Mouse (Mus musculus) kidney, postnatal 14 days (tissue): ENCODE measurements at regions not wholly inside any gene's neighbourhood (a gene's known extent, or its start where the extent isn't known, plus 50 kb on each side); places are given as distances from the start of the nearest gene placed in this dataset.

Experiments
- DNase-seq: peaks from one replicate; pipeline ENCODE4 v3.0.0; 2022; ENCODE audit warnings: mixed read lengths

- DNase-seq, result no peak
Measured at GRCm38 (mm10) chr9:50395543-50395942, 50.8 kb upstream of the Rpl10-ps3 start.

- peak; percentile 33 for DNase-seq
Measured at GRCm38 (mm10) chr9:50396051-50396450, 51.3 kb upstream of the Rpl10-ps3 start.

GRCm38 (mm10) chr9:50408396-50408795 lies 63.6 kb upstream of the Rpl10-ps3 start:
- DNase-seq, result no peak

DNA sequence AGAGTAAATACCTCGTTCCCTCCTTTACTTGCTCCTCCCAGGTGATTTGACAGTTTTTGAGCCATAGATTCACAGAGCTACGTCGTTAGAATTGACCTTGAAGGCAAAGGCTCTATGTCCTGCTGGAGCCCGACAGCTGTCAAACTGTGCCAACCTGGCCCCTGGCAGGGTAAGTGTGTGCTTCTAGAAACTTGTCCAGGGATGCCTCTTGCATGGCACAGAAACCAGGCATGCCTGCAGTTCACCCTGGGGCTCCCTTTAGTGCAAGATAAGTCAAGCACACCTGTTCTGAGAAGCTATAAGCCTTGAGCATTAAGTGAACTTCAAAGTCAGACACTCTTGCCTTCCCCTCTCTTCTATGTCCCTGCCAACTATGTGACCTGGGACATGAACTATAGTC lies 64.1 kb upstream of the Rpl10-ps3 start:
- no peak for DNase-seq

DNA sequence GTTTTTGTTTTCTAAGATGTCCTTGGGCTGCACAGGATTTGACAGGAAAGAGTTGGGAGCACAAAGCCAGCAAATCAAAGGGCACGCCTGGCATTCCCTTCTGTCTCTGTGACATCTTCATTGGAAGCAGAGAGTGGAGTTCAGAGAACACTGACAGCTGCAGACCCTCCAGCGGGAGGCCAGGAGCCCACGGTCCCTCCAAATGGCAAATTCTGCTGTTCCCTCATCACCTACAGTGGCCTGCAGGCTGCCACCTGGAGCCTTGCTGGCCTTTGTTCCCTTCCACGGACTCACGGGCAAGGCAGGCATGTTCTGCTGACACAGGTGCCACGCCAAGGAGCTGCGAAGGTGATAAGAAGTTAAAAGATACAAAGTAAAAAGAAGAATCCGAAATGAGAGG lies 68.2 kb upstream of the Rpl10-ps3 start:
- DNase-seq, result no peak

DNA sequence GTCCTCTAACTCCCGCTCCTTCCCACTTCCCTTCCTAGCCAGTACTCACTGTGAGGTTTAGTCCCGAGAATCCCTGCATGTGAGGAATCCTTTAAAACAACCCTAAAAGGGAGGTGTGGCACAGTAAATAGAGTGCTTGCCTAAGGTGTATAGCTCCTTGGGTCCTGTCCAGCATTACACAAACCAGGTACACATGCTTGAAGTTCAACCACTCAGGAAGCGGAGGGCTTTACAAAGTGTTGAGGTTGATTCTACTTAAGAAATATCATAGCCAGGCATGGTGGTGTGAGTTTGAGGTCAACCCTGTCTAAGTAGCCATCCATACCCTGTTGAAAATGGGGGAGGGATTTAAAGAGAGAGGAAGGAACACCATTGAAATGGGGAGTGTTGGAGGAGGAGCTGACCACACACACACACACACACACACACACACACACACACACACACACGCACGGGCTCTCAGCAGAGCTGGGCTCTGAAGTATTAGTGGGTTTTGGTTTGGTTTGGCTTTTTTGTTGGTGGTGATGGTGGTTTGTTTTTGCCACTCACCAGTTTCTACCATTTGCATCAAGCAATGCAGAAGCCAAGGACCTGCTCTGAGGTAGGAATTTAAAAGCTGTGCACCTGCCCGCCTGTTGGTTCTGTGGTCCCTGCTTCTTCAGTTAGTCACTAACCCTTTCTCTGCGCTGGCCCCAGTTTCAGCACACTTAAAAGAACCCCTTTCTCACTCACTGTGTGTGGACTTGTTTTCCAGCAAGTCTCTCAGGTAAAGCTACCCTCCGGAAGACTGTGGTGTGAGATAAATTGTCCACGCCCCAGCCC lies 69.0 kb upstream of the Rpl10-ps3 start:
- DNase-seq, result no peak

DNA sequence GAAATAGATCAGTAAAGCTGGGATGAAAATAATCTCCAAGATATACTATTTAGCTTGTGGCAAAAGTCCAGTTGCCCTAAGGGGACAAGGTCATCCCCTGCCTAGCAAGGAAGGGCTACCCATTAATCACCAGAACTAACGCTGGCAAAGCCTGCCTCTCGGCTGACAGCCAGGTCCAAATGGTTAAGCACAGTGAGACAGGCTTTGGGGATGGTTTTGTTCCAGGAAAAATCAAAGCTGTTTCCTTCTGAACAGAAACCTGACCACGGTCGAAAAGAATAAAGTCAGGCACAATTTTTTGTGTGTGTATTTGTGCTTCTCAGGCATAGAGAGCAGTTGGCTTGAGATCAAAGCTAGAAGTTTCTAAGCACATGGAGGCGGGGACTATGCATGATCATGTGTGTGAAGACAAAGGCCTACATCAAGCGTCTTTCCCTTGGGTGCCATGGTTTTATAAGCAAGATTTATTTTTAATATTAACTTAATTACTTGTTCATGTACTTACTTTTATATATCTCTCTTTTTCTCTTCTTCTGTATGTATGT lies 70.1 kb upstream of the Rpl10-ps3 start:
- peak; percentile 85 for DNase-seq

DNA sequence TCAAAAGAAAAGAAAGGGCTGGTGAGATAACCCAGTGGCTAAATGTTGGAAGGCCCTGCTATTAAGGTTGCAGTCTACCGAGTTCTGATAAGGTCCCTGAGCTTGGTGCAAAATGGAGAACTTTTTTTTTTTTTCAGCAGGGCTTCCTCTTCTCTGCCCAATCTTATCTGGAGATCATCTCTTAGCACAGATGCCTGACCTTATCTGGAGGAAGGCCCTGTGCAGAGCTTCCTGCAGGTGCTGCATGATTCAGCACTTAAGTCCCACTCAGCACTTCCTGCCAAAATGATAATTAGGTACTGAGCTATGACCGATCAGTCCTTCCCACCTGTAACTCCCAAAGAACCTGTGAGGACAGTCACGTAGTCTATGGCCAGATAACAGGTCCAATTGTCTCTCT lies 71.9 kb upstream of the Rpl10-ps3 start:
- peak; percentile 23 for DNase-seq

DNA sequence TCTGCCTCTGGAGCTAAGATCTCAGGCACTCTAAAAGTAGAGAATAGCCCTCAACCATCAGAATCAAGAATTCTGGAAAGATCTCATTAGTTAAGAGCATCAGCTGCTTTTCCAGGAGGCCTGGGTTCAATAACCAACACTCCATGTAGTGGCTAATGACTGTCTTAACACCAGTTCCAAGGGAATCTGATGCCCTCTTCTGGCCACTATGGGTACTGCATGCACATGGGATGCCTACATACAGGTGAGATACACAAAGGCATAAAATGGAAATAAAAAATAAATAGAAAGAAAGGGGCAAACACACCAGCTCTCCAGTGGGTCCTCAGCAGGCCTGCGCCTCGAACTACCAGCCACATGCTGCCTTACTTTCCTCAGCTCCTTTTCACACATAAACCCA lies 73.3 kb upstream of the Plet1 start:
- DNase-seq, result no peak

DNA sequence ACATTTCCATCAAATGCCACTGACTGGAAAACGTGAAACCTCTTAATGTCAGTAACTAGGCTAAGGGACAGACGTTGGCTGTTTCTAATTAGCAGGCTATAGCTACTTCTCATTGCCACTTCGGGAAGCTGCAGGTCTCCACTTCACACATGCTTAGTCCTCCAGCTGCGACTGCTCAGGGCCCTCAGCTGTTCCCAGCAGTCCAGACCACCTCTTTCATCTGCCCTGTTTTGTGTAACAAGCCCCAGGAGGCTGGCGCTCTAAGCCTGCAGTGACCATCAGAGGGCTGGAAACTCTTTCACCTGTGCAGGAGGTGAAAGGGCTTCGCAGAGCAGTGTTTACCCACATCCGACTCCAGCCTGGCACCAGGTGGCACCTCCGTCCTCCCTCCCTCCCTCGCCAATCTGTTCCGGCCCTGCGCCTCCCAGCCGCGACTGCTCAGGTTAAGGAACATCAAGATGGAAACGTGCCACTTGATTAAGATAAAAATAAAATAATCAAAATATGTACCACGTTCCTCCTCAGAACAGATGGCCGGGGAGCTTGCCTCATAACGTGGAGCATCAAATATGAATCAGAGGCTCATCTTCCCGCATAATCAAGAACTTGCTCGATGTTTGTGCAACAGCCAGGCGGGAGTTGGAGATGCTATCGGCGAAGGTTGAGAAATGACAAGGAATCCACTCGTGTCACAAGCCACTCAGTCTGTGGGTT lies 72.6 kb upstream of the Plet1 start:
- DNase-seq, result no peak

DNA sequence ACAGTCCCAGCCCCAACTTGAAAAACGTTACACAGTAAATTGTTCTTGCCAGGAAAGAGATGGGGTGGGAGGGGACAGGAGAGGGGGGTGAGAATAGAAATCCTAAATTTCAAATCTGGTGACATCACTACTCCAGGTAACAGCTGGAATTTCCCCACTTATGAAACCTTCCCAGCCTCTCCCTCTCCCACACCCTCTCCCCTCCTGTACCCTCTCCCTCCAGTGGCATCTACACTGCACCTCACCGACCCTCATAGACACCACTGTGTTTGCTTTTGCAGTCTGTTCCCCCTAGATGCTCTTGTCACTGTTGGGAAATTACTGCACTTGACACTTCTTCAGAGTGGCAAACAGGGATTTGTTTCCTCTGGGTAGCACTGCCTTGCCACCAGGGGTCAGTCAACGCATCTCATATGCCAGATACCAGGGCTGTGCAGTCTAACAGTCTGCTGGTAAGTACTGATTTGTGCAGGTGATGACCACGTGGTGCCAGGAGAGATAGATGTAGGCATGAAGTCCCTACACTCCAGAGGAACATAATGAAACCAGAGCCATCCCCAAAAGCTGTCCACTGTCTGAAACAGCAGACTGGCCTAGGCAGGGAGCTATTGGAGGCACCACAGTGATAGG lies 68.3 kb upstream of the Plet1 start:
- DNase-seq, result no peak

- no peak for DNase-seq
Measured at GRCm38 (mm10) chr9:50430147-50430546, 64.2 kb upstream of the Plet1 start.

DNA sequence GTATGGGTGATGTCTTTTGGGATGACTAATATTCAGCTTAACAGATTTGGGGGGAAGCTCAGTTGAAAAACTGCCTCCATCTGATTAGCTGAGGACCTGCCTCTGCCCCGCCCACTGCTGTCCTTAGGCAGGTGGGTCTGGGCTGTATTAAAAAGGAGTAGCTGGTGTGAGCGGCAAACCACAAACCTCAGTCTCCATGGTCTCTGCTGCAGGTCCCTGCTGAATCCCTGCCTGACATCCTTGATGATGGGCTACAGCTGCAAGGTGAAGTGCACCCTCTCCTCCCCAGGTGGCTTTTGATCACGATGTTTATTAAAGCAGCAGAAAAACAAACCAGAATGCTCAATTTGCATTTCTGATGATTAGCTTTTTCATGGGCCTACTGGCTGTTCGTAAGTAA lies 60.8 kb upstream of the Plet1 start:
- no peak for DNase-seq

DNA sequence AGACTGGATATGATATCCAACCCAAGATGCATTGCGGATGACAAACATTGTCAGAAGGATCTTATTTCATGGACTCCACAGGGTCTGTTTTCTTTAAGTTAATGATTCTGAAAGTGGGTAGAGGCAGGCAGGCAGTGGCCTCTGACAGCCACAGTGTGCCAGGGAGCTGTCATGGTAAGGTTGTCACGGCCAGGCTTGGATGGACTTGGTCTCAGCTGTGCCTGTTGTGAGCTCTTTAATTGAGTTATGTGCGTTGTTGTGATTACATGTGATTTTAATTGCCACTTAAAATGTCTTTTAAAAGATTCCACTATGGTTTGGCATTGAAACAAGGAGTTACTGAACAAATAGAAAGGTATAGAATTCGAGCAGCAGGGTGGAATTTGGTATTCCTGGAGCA lies 60.3 kb upstream of the Plet1 start:
- no peak for DNase-seq

GRCm38 (mm10) chr9:50437830-50438722 lies 56.2 kb upstream of the Plet1 start:
- DNase-seq, result peak; percentile 89

DNA sequence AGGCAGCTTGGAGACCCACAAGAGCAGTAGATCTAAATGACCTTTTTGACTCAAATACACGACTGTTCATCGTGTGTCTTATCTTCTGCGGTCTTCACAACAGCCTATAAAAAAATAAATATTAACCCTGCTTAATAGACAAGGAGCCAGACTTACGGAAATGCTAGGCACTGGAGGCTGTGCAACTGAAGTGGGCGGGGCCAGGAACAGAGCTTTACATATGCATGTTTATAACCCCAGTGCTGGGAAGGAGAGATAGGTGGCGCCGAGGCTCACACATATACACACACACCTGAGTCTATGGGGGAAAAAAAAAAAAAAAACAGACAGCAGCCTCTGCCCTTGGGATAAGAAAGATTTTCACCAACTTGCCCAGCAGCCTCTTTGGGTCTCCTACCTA lies 55.6 kb upstream of the Plet1 start:
- DNase-seq, result no peak

DNA sequence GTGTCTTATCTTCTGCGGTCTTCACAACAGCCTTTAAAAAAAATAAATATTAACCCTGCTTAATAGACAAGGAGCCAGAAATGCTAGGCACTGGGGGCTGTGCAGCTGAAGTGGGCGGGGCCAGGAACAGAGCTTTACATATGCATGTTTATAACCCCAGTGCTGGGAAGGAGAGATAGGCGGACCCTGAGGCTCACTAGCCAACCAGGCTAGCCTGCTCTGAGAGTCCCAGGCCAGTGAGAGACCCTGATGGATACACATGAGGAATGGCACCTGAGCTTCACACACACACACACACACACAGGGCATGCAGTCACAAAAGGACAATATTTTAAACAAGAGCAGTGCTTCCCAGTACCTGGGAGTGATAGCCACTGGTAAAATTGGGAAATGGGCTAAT lies 54.1 kb upstream of the Plet1 start:
- no peak for DNase-seq

- peak; percentile 43 for DNase-seq
Measured at GRCm38 (mm10) chr9:50440689-50441088, 53.6 kb upstream of the Plet1 start.

DNA sequence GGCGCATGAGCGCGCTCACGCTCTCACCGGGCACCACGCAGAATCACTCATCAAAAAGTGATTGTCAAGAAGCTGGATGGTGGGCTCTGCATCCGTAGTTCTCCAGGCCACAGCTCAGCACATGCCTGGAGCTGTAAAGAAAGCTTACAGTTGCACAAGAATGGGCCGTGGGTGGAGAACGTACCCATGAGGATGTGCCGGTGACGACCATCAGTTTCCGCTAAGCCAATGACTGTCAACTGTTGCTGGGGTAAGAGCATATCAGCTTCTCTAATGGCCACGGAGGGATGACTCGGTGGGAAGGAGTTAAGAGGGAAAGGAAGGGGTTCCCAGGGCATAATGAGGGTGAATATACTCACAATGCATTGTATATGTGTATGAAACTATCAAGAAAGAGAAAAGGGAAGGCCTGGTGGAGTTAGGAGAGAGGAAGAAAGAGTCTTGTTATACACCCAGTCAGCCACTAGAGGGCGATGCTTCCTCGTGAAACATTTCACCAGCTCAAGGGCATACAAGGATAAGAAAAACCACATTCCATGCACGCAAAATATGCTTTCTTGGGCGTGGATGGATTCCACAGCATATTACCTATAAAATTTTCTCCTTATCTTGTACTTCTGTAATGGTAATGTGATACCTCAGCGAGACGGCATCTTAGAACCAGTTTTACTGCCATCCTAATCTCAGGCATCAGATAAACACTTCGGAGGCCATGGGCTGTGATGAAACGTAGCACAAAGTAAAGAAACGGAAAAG lies 50.4 kb upstream of the Plet1 start:
- DNase-seq, result peak; percentile 73
